Comparison of ENCODE assay signal across 31 mouse cellular contexts in the genomic region with DNA sequence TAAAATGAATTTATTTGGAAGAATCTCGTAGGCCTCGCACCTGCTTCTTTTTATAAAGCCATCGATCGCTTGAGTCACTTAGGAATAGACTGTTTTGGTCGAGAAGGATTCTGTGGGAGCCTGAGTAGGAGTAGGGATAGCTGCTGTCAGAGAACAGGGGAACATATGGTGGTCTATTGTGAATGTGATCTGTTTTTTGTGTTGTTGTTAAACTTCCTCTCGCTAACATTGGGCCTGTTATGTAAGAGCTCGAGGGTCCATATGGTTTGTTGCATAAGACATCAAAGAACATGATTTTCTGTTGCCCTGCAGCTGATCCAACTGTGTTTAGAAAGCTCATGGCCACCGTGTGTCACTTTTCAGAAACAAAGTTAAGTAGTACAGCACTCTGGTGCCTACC.
A peak's percentile ranks its signal among the peaks of the same experiment; 100 is the strongest.
DNase-seq lines count a peak whose midpoint lies in the region; ATAC-seq lines count a peak whose summit lies in the region.
"Had no signal": no experiment of that assay in that cellular context is flagged by ENCODE, and none has a peak within 500 bp of the region (broad histone marks: within the 10 kb centered on the region; RNA-seq: fewer than 3 reads in every experiment).

No protein-coding gene starts in this region.

- H3K27ac ChIP-seq in intestine, embryonic 16.5 days (ENCODE audit: low read length) = no peak overlapping the region
- H3K27ac ChIP-seq: embryonic facial prominence, embryonic 13.5 days; forebrain, embryonic 15.5 days; heart, adult 2 months; heart, embryonic 13.5 days; hindbrain, postnatal 0 days; limb, embryonic 12.5 days; macrophage; midbrain, embryonic 10.5 days; neural tube, embryonic 13.5 days had no signal

- ATAC-seq in frontal cortex, adult (ENCODE audit: low TSS enrichment) = peak; percentile 79
- ATAC-seq in granulocyte monocyte progenitor cell, adult 5-6 weeks (replicated peaks; ENCODE audit: poor library complexity, severe bottlenecking) = peak; percentile 70
- ATAC-seq in activated CD4-positive, CD25-positive, alpha-beta regulatory T cell, adult 4 months = no peak
- no peak for ATAC-seq in intestine, embryonic 16.5 days
- ATAC-seq: CD4-positive, CD25-positive, alpha-beta regulatory T cell, adult 4 months; forebrain, embryonic 15.5 days; hindbrain, postnatal 0 days; intestine, postnatal 0 days; liver, postnatal 0 days; lung, postnatal 0 days; midbrain, embryonic 16.5 days had no signal

- no peaks in the 10 kb centered on the region for H3K4me1 ChIP-seq in intestine, embryonic 16.5 days (ENCODE audit: control insufficient read depth, insufficient read depth, low read length)
- H3K4me1 ChIP-seq: embryonic facial prominence, embryonic 13.5 days; forebrain, embryonic 15.5 days; limb, embryonic 12.5 days; midbrain, embryonic 10.5 days; neural tube, embryonic 13.5 days had no signal

- no peak for DNase-seq in frontal cortex, postnatal 10 days (ENCODE audit: low spot score in 2 of 2)
- DNase-seq in left cerebral cortex, postnatal 25 days (ENCODE audit: low spot score in 2 of 2) = peak; percentile 54 to 66
- no peak for DNase-seq in left cerebral cortex, adult 11 months (ENCODE audit: low spot score)
- DNase-seq in layer of hippocampus, postnatal 36 days = peak; percentile 47 to 57
- DNase-seq: adrenal gland, postnatal 25 days; cerebellum, adult 11 months; cerebellum, postnatal 14 days; gastrocnemius, postnatal 10 days; heart, adult 2 months; heart, postnatal 14 days; kidney, postnatal 25 days; liver, postnatal 0 days had no signal

- H3K4me3 ChIP-seq in intestine, embryonic 16.5 days (ENCODE audit: low read length) = no peak overlapping the region
- H3K4me3 ChIP-seq: embryonic facial prominence, embryonic 13.5 days; erythroblast, embryonic 14.5 days; forebrain, embryonic 15.5 days; heart, adult 2 months; heart, embryonic 13.5 days; limb, embryonic 12.5 days; midbrain, embryonic 10.5 days; myocyte; neural tube, embryonic 13.5 days had no signal

- intact Hi-C loops in left cerebral cortex, postnatal 25 days (cut with DNase I) = no loop called here

- H3K9me3 ChIP-seq in intestine, embryonic 16.5 days (ENCODE audit: control insufficient read depth, low read length) = no peaks in the 10 kb centered on the region
- H3K9me3 ChIP-seq: embryonic facial prominence, embryonic 13.5 days; forebrain, embryonic 15.5 days; heart, embryonic 13.5 days; limb, embryonic 12.5 days; midbrain, embryonic 10.5 days; neural tube, embryonic 13.5 days had no signal

- WGBS in intestine, embryonic 16.5 days = 72% methylated on average over 8 of the region's 8 CpGs

- H3K36me3 ChIP-seq in intestine, embryonic 16.5 days (ENCODE audit: control insufficient read depth, insufficient read depth, low read length) = no peaks in the 10 kb centered on the region
- H3K36me3 ChIP-seq: embryonic facial prominence, embryonic 13.5 days; forebrain, embryonic 15.5 days; heart, embryonic 13.5 days; limb, embryonic 12.5 days; midbrain, embryonic 10.5 days; neural tube, embryonic 13.5 days had no signal

- no peak overlapping the region for H3K4me2 ChIP-seq in intestine, embryonic 16.5 days (ENCODE audit: low read depth, low read length)
- H3K4me2 ChIP-seq: embryonic facial prominence, embryonic 13.5 days; forebrain, embryonic 15.5 days; heart, embryonic 13.5 days; limb, embryonic 12.5 days; liver, embryonic 11.5 days; neural tube, embryonic 13.5 days had no signal

- H3K9ac ChIP-seq in intestine, embryonic 16.5 days (ENCODE audit: low read depth, low read length) = no peak overlapping the region
- H3K9ac ChIP-seq: embryonic facial prominence, embryonic 13.5 days; forebrain, embryonic 15.5 days; heart, embryonic 13.5 days; limb, embryonic 12.5 days; liver, postnatal 0 days; neural tube, embryonic 13.5 days had no signal

- no peaks in the 10 kb centered on the region for H3K27me3 ChIP-seq in intestine, embryonic 16.5 days (replicated peaks; ENCODE audit: control insufficient read depth, insufficient read depth, low read length)
- H3K27me3 ChIP-seq: embryonic facial prominence, embryonic 13.5 days; forebrain, embryonic 15.5 days; heart, embryonic 13.5 days; neural tube, embryonic 13.5 days had no signal

Comparison
In these comparisons a context has a peak if more than half of its experiments do, and no peak if none do; other contexts are left out.
1. DNase-seq: peak in left cerebral cortex, postnatal 25 days (2 of 2) and layer of hippocampus, postnatal 36 days (2 of 2); none in frontal cortex, postnatal 10 days (0 of 2) and left cerebral cortex, adult 11 months (single experiment).
2. ATAC-seq: peak in frontal cortex, adult (single experiment) and granulocyte monocyte progenitor cell, adult 5-6 weeks (single experiment); none in activated CD4-positive, CD25-positive, alpha-beta regulatory T cell, adult 4 months (single experiment) and intestine, embryonic 16.5 days (single experiment).